Mouse (Mus musculus) kidney, postnatal 36 days (tissue): Measurements from ENCODE around the gene Robo1.

Experiments used
- DNase-seq, 2 experiments: peaks; one replicate each; pipeline ENCODE4 v3.0.0; 2021 to 2022; ENCODE audit warnings: mixed read lengths in 2 of 2

Robo1 gene

GRCm38 (mm10) chr16:72940786-72941185 lies 632.7 kb downstream of the Robo1 start:
- DNase-seq = no peak

- DNase-seq = no peak
Observed at GRCm38 (mm10) chr16:72944403-72944802, 636.3 kb downstream of the Robo1 start.

- no peak for DNase-seq
Observed at GRCm38 (mm10) chr16:72951969-72952368, 643.9 kb downstream of the Robo1 start.

- no peak for DNase-seq
Observed at GRCm38 (mm10) chr16:72959018-72959702, 651.1 kb downstream of the Robo1 start.

GRCm38 (mm10) chr16:72959823-72960222 lies 651.7 kb downstream of the Robo1 start:
- DNase-seq = no peak

GRCm38 (mm10) chr16:72963782-72964181 lies 655.7 kb downstream of the Robo1 start:
- no peak for DNase-seq

GRCm38 (mm10) chr16:72967509-72967908 lies 659.4 kb downstream of the Robo1 start:
- no peak for DNase-seq

- DNase-seq = no peak
Observed at GRCm38 (mm10) chr16:72969990-72970389, 661.9 kb downstream of the Robo1 start.

- no peak for DNase-seq
Observed at GRCm38 (mm10) chr16:72973685-72974084, 665.6 kb downstream of the Robo1 start.

- no peak for DNase-seq
Observed at GRCm38 (mm10) chr16:72974681-72975080, 666.6 kb downstream of the Robo1 start.

- DNase-seq = no peak
Observed at GRCm38 (mm10) chr16:72976849-72977576, 668.9 kb downstream of the Robo1 start.

GRCm38 (mm10) chr16:72979407-72980219 lies 671.5 kb downstream of the Robo1 start:
- peak; percentile 55 to 82 for DNase-seq

- no peak for DNase-seq
Observed at GRCm38 (mm10) chr16:72990376-72991167, 682.5 kb downstream of the Robo1 start.

GRCm38 (mm10) chr16:72993189-72993588 lies 685.1 kb downstream of the Robo1 start:
- DNase-seq = no peak

GRCm38 (mm10) chr16:72993594-72993993 lies 685.5 kb downstream of the Robo1 start:
- no peak for DNase-seq

- peak; percentile 45 to 70 for DNase-seq
Observed at GRCm38 (mm10) chr16:72995251-72995954, 687.3 kb downstream of the Robo1 start.

GRCm38 (mm10) chr16:72995955-72996535 lies 687.9 kb downstream of the Robo1 start:
- no peak for DNase-seq

- DNase-seq = peak; percentile 4 to 17
Observed at GRCm38 (mm10) chr16:72998677-72999076, 690.6 kb downstream of the Robo1 start.

GRCm38 (mm10) chr16:73002685-73003084 lies 694.6 kb downstream of the Robo1 start:
- DNase-seq = no peak

- no peak for DNase-seq
Observed at GRCm38 (mm10) chr16:73004601-73005000, 696.5 kb downstream of the Robo1 start.

- DNase-seq = no peak
Observed at GRCm38 (mm10) chr16:73005831-73006230, 697.7 kb downstream of the Robo1 start.

- no peak for DNase-seq
Observed at GRCm38 (mm10) chr16:73007434-73007833, 699.3 kb downstream of the Robo1 start.
